Mouse (Mus musculus): Measurements from ENCODE around the gene Hspa12b. TPM values are rescaled to one million over a fixed set of nuclear protein-coding genes. Genes with fewer than 3 reads are reported as not detected.
A peak's percentile ranks its signal among the peaks of the same experiment; 100 is the strongest.

The Hspa12b gene
- polyA plus RNA-seq (2015; fragmentation: Nextera tagmentation; extraction: Ambion mirVana) = 11.6 and 12.8 TPM in 2 replicates

- Histone ChIP-seq H3K4me1 (ENCODE audit: control insufficient read depth, insufficient read depth, low read length) (peaks cover 13% of the 10 kb centered on the region; the same call in 1 of the 2 replicates), H3K9ac (ENCODE audit: low read length) (peak within 1 kb of the TSS; percentile 87), H3K4me3 (ENCODE audit: low read length) (peak within 1 kb of the TSS; percentile 71), H3K36me3 (ENCODE audit: control insufficient read depth, insufficient read depth) (no peaks in the 10 kb centered on the region), H3K27me3 (ENCODE audit: control insufficient read depth, insufficient read depth, low read length) (no peaks in the 10 kb centered on the region; the same call in 1 of the 2 replicates), H3K27ac (ENCODE audit: low read length) (peak within 1 kb of the TSS; percentile 73), H3K4me2 (ENCODE audit: low read depth, low read length) (peak within 1 kb of the TSS; percentile 89), H3K9me3 (replicated peaks; ENCODE audit: control insufficient read depth, low read length) (no peaks in the 10 kb centered on the region)
- under 1% methylated on average over 28 of the region's 28 CpGs for WGBS
- peak; percentile 96 for ATAC-seq (replicated peaks; ENCODE audit: extremely low read depth, insufficient read depth, low FRiP score)
These were observed at the start of gene Hspa12b for GRCm38 (mm10) chr2:131127161-131127730. Gene Hspa12b, plus strand, starts transcription at chr2:131127280.

- H3K36me3 ChIP-seq (ENCODE audit: control insufficient read depth, insufficient read depth) = no peaks in the 10 kb centered on the region
- no peak overlapping the region for H3K4me2 ChIP-seq (ENCODE audit: low read depth, low read length)
- no peak overlapping the region for H3K9ac ChIP-seq (ENCODE audit: low read length)
- ATAC-seq (replicated peaks; ENCODE audit: extremely low read depth, insufficient read depth, low FRiP score) = no peak
- no peaks in the 10 kb centered on the region for H3K4me1 ChIP-seq (ENCODE audit: control insufficient read depth, insufficient read depth, low read length)
- H3K4me3 ChIP-seq (ENCODE audit: low read length) = no peak overlapping the region
- WGBS = 59% methylated on average over 5 of the region's 5 CpGs
- peaks cover 5% of the 10 kb centered on the region; the same call in 1 of the 2 replicates for H3K27me3 ChIP-seq (ENCODE audit: control insufficient read depth, insufficient read depth, low read length)
- no peaks in the 10 kb centered on the region for H3K9me3 ChIP-seq (replicated peaks; ENCODE audit: control insufficient read depth, low read length)
- H3K27ac ChIP-seq (ENCODE audit: low read length) = no peak overlapping the region
These were observed 46.6 kb upstream of the Hspa12b start for GRCm38 (mm10) chr2:131080507-131080906.

GRCm38 (mm10) chr2:131084206-131084605 is 42.9 kb upstream of the Hspa12b start:
- Histone ChIP-seq H3K9me3 (replicated peaks; ENCODE audit: control insufficient read depth, low read length) (no peaks in the 10 kb centered on the region), H3K36me3 (ENCODE audit: control insufficient read depth, insufficient read depth) (no peaks in the 10 kb centered on the region), H3K4me1 (ENCODE audit: control insufficient read depth, insufficient read depth, low read length) (no peaks in the 10 kb centered on the region), H3K4me3 (ENCODE audit: low read length) (no peak overlapping the region), H3K4me2 (ENCODE audit: low read depth, low read length) (no peak overlapping the region), H3K27ac (ENCODE audit: low read length) (no peak overlapping the region), H3K27me3 (ENCODE audit: control insufficient read depth, insufficient read depth, low read length) (no peaks in the 10 kb centered on the region), H3K9ac (ENCODE audit: low read length) (no peak overlapping the region)
- 79% methylated on average over 4 of the region's 4 CpGs for WGBS
- no peak for ATAC-seq (replicated peaks; ENCODE audit: extremely low read depth, insufficient read depth, low FRiP score)

- WGBS = 77% methylated on average over 11 of the region's 11 CpGs
- ATAC-seq (replicated peaks; ENCODE audit: extremely low read depth, insufficient read depth, low FRiP score) = no peak
- Histone ChIP-seq H3K4me1 (ENCODE audit: control insufficient read depth, insufficient read depth, low read length) (no peaks in the 10 kb centered on the region), H3K27me3 (ENCODE audit: control insufficient read depth, insufficient read depth, low read length) (no peaks in the 10 kb centered on the region), H3K4me2 (ENCODE audit: low read depth, low read length) (no peak within 1 kb of the TSS), H3K9me3 (replicated peaks; ENCODE audit: control insufficient read depth, low read length) (no peaks in the 10 kb centered on the region), H3K36me3 (ENCODE audit: control insufficient read depth, insufficient read depth) (no peaks in the 10 kb centered on the region), H3K4me3 (ENCODE audit: low read length) (no peak within 1 kb of the TSS), H3K27ac (ENCODE audit: low read length) (no peak within 1 kb of the TSS), H3K9ac (ENCODE audit: low read length) (no peak within 1 kb of the TSS)
These were observed 40.3 kb upstream of the Hspa12b start, which contains the start of gene Siglec1 for GRCm38 (mm10) chr2:131086667-131087390. Gene Siglec1, minus strand, starts transcription at chr2:131086765.

DNA sequence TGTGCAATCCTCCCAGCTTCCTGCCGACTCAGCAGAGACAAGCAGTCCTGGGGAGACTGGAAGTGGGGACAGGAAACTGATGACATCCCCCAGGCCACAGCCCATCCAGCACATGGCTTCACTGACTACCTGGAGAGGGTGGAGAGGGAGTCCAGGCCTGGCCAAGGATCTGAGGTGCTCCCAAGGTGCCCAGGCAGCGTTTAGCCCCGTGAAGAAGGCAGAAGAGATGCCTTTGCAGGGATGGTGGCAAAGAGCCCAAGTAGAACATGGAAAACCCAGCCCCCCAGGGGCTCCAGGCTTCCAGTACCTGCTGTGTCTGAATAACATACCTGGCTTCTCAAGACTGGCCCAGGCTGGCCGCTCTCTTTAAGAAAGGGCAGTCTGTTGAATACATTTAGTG is 38.5 kb upstream of the Hspa12b start:
- no peak overlapping the region for H3K9ac ChIP-seq (ENCODE audit: low read length)
- 75% methylated on average over 4 of the region's 4 CpGs for WGBS
- H3K4me3 ChIP-seq (ENCODE audit: low read length) = no peak overlapping the region
- no peaks in the 10 kb centered on the region for H3K4me1 ChIP-seq (ENCODE audit: control insufficient read depth, insufficient read depth, low read length)
- 0 out of 2 replicates have a peak overlapping the region, but pooled peaks have one; percentile 7 for H3K27ac ChIP-seq (ENCODE audit: low read length)
- ATAC-seq (replicated peaks; ENCODE audit: extremely low read depth, insufficient read depth, low FRiP score) = no peak
- no peaks in the 10 kb centered on the region for H3K27me3 ChIP-seq (ENCODE audit: control insufficient read depth, insufficient read depth, low read length)
- H3K9me3 ChIP-seq (replicated peaks; ENCODE audit: control insufficient read depth, low read length) = no peaks in the 10 kb centered on the region
- no peaks in the 10 kb centered on the region for H3K36me3 ChIP-seq (ENCODE audit: control insufficient read depth, insufficient read depth)
- H3K4me2 ChIP-seq (ENCODE audit: low read depth, low read length) = no peak overlapping the region

- no peaks in the 10 kb centered on the region for H3K27me3 ChIP-seq (ENCODE audit: control insufficient read depth, insufficient read depth, low read length)
- no peaks in the 10 kb centered on the region for H3K9me3 ChIP-seq (replicated peaks; ENCODE audit: control insufficient read depth, low read length)
- H3K4me2 ChIP-seq (ENCODE audit: low read depth, low read length) = no peak overlapping the region
- no peak overlapping the region for H3K9ac ChIP-seq (ENCODE audit: low read length)
- no peak for ATAC-seq (replicated peaks; ENCODE audit: extremely low read depth, insufficient read depth, low FRiP score)
- H3K27ac ChIP-seq (ENCODE audit: low read length) = no peak overlapping the region
- H3K36me3 ChIP-seq (ENCODE audit: control insufficient read depth, insufficient read depth) = no peaks in the 10 kb centered on the region
- WGBS = 92% methylated on average over 1 of the region's 1 CpGs
- H3K4me1 ChIP-seq (ENCODE audit: control insufficient read depth, insufficient read depth, low read length) = no peaks in the 10 kb centered on the region
- no peak overlapping the region for H3K4me3 ChIP-seq (ENCODE audit: low read length)
These were observed 37.4 kb upstream of the Hspa12b start for GRCm38 (mm10) chr2:131089634-131090033.

DNA sequence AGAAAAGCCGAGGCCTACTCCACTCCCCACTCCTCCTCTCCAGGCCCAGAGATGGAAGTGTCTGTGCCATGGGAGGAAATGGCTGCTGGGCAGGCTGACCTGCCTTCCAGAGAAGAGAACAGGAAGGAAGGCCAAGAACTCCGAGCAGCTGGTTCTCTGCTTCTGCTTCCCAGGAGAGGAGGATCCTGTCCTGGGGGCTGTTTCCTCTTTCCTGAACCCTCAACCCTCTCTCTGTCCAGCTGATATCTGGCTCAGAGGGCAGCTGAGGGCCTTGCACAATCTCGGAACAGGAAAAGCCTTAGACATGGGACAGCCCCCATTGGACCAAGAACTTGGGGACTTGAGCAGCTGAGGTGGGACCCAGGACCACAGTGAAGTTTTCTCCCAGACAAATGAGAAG is 36.2 kb upstream of the Hspa12b start:
- H3K4me1 ChIP-seq (ENCODE audit: control insufficient read depth, insufficient read depth, low read length) = peaks cover 1% of the 10 kb centered on the region
- H3K9ac ChIP-seq (ENCODE audit: low read length) = no peak overlapping the region
- WGBS = 58% methylated on average over 3 of the region's 3 CpGs
- H3K9me3 ChIP-seq (replicated peaks; ENCODE audit: control insufficient read depth, low read length) = no peaks in the 10 kb centered on the region
- H3K4me3 ChIP-seq (ENCODE audit: low read length) = no peak overlapping the region
- H3K36me3 ChIP-seq (ENCODE audit: control insufficient read depth, insufficient read depth) = no peaks in the 10 kb centered on the region
- ATAC-seq (replicated peaks; ENCODE audit: extremely low read depth, insufficient read depth, low FRiP score) = no peak
- H3K27me3 ChIP-seq (ENCODE audit: control insufficient read depth, insufficient read depth, low read length) = no peaks in the 10 kb centered on the region
- no peak overlapping the region for H3K4me2 ChIP-seq (ENCODE audit: low read depth, low read length)
- peak overlapping the region; percentile 35 for H3K27ac ChIP-seq (ENCODE audit: low read length)

DNA sequence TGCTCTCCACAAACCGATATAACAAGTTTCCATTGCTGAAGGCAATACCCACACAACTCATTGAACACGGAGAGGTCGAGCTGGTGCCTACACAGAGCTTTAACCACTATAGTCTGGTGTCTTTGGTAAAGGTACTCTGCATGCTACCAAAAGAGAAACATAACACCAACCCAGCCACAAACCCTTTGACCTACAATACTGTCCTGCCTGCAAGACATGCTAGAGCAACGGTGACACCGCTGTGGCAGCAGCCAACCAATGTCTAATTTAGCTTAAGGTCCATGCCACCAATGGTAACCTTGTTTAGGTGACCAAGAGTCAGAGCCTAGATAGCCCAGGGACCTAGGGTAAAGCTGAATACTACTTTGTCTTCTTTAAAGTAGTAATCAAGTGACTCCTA is 33.5 kb upstream of the Hspa12b start:
- no peak for ATAC-seq (replicated peaks; ENCODE audit: extremely low read depth, insufficient read depth, low FRiP score)

DNA sequence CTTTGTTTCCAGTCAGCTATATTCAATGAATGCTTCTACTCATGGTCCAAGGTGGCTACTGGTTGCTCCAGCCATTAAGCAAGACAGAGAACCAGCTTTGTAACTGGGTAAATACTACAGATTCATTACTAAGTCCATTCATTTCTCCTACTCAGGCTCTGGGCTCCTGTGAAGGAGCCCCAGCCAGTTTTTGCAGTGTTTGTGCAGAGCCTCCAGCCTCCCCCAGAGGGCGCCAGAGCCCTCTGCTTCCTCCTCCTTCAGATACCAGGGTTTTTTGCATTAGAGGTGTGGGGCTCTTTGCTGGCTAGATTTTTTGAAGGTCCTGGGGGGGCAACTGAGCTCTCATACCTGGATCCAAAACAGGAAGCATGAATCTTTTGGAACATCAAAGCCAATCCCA is 32.3 kb upstream of the Hspa12b start:
- no peaks in the 10 kb centered on the region for H3K27me3 ChIP-seq (ENCODE audit: control insufficient read depth, insufficient read depth, low read length)
- no peak overlapping the region for H3K4me2 ChIP-seq (ENCODE audit: low read depth, low read length)
- H3K9ac ChIP-seq (ENCODE audit: low read length) = no peak overlapping the region
- H3K27ac ChIP-seq (ENCODE audit: low read length) = no peak overlapping the region
- peaks cover 10% of the 10 kb centered on the region for H3K4me1 ChIP-seq (ENCODE audit: control insufficient read depth, insufficient read depth, low read length)
- no peak for ATAC-seq (replicated peaks; ENCODE audit: extremely low read depth, insufficient read depth, low FRiP score)
- 0% methylated on average over 1 of the region's 1 CpGs for WGBS
- H3K4me3 ChIP-seq (ENCODE audit: low read length) = no peak overlapping the region
- H3K9me3 ChIP-seq (replicated peaks; ENCODE audit: control insufficient read depth, low read length) = no peaks in the 10 kb centered on the region
- H3K36me3 ChIP-seq (ENCODE audit: control insufficient read depth, insufficient read depth) = no peaks in the 10 kb centered on the region

More for the DNA sequence above, 33.5 kb upstream of the Hspa12b start:
- no peak overlapping the region for H3K4me2 ChIP-seq (ENCODE audit: low read depth, low read length)
- H3K9ac ChIP-seq (ENCODE audit: low read length) = no peak overlapping the region
- H3K4me3 ChIP-seq (ENCODE audit: low read length) = no peak overlapping the region
- WGBS = 81% methylated on average over 5 of the region's 5 CpGs
- no peaks in the 10 kb centered on the region for H3K27me3 ChIP-seq (ENCODE audit: control insufficient read depth, insufficient read depth, low read length)
- no peaks in the 10 kb centered on the region for H3K9me3 ChIP-seq (replicated peaks; ENCODE audit: control insufficient read depth, low read length)
- H3K27ac ChIP-seq (ENCODE audit: low read length) = no peak overlapping the region
- no peaks in the 10 kb centered on the region for H3K36me3 ChIP-seq (ENCODE audit: control insufficient read depth, insufficient read depth)
- H3K4me1 ChIP-seq (ENCODE audit: control insufficient read depth, insufficient read depth, low read length) = peaks cover 10% of the 10 kb centered on the region
